Mouse (Mus musculus): Measurements from ENCODE around the gene Cyp2c69.
"Not testable (repeated sequence)": the region's sequence is repeated elsewhere in the genome, so short reads cannot be mapped to it uniquely, and the experiment has no call there.

Cyp2c69 gene

GRCm38 (mm10) chr19:39886699-39887098, at the start of gene Cyp2c69:
Cyp2c69 (minus strand) TSS chr19:39886799.
- not testable (repeated sequence) for DNase-seq (ENCODE audit: low spot score in 2 of 2)

DNA sequence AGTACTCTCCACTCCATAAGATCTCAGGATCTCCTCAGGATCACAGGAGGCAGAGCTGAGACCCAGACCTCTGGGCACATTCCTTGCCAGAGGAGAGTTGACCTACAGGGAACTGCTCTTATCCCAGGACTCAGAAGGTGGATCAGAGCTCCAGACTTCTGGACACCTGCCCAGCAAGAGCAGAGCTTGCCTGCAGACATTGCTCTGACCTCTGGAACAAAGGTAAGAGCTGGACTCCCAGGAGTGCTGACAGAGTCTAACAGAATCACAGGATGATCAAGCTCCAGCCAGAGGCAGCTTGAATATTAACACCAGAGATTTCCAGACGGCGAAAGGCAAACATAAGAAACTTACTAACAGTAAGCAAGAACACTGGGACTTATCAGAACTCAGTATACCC, 48.8 kb upstream of the Cyp2c69 start:
- DNase-seq (ENCODE audit: low spot score in 2 of 2): no peak

DNA sequence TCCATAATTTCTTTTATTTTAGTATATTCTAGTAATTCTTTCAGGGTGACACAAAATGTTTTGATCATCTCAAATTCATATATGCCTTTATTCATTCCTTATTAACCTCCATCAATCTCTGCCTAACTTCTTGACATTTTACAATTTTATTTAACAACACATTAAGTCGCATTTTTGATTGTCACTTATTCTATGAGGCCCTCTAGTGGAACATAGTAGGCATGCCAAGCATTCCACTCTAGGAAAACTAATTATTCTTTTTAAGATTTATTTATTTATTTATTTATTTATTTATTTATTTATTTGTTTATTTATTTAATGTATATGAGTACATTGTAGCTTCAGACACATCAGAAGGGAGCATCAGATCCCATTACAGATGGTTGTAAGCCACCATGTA, 43.4 kb upstream of the Cyp2c69 start:
- no peak for DNase-seq (ENCODE audit: low spot score in 2 of 2)

GRCm38 (mm10) chr19:39901656-39902055, 15.1 kb upstream of the Cyp2c69 start:
- DNase-seq (ENCODE audit: low spot score in 2 of 2): no peak

DNA sequence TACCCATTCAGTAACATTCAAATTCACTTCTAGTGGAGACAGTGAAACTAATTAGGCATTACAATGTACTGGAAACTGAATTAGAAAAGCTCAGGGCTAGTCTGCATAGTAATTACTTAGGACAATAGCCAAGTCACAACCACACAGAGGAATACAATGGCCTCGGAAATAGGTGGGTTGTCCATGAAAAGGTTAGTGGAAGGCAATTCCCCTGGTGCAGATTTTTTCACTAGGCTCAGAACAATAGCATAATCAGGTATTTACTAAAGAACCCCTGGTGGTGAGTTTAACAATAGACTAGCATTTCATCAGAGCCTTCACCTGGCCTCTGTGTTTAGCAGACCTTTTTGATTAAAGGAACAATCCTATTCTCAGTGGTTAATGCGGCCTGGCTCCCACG, 3.5 kb upstream of the Cyp2c69 start:
- DNase-seq (ENCODE audit: low spot score in 2 of 2): not testable (repeated sequence)

- no peak for DNase-seq (ENCODE audit: low spot score in 2 of 2)
Measured at GRCm38 (mm10) chr19:39866133-39866532, 20.5 kb downstream of the Cyp2c69 start.

DNA sequence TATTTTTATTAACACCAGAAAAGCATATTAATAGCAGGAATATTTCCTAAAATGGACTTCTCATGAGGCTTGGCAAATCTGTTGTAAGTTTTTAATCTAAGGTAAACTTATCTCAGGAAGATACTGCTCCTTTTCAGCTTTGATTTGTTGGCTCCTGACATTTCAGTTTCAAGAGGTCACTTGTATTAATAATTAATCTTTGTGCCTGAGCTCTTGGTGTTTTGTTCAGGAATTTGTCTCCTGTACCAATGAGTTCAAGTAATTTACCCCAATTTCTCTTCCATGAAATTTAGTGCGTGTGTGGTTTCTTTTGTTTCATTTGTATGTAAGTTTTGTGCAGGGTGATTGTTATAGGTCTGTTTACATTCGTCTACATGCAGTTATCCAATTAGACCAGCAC, 65.7 kb downstream of the Cyp2c69 start:
- not testable (repeated sequence) for DNase-seq (ENCODE audit: low spot score in 2 of 2)

DNA sequence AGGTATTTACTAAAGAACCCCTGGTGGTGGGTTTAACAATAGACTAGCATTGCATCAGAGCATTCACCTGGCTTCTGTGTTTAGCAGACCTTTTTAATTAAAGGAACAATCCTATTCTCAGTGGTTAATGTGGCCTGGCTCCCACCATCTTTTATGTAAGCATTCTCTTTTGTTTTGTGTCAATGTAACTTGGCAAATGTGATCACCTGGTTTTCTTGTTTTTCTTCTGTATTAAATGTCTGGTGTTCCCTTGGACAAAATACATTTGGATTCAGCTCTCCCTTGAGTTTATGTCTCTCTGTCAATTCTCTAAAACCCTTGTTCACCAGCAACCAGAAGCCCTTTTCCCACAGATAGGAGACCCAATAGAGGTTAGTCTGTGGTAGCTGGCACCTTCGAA, 70.2 kb downstream of the Cyp2c69 start:
- DNase-seq (ENCODE audit: low spot score in 2 of 2): not testable (repeated sequence)

- not testable (repeated sequence) for DNase-seq (ENCODE audit: low spot score in 2 of 2)
Measured at GRCm38 (mm10) chr19:39815991-39816390, 70.6 kb downstream of the Cyp2c69 start.

GRCm38 (mm10) chr19:39812714-39813113, 73.9 kb downstream of the Cyp2c69 start, which contains the start of gene Cyp2c40:
Cyp2c40 (minus strand) TSS chr19:39812814.
- DNase-seq (ENCODE audit: low spot score in 2 of 2): not testable (repeated sequence)

All from urinary bladder, postnatal 4 days (tissue).